Mouse (Mus musculus) forebrain, postnatal 0 days (tissue): ENCODE results near the gene Polr3gl. TPM values are rescaled to one million over a fixed set of nuclear protein-coding genes. Genes with fewer than 3 reads are reported as not detected.

Experiments
- ATAC-seq: fragments of 200-750 bp; cut with Nextera tagmentation; 2 replicates; pipeline ENCODE4 v1.8.0; 2017; ENCODE audit warnings: mild to moderate bottlenecking, moderate library complexity
- DNase-seq: peaks from one replicate; pipeline ENCODE4 v3.0.0-alpha.2; 2015
- H3K27ac ChIP-seq: fragments of 300-500 bp; sonication (generic); 2 replicates; pipeline ENCODE4 v1.5.1; 2014; ENCODE audit warnings: low read depth, mild to moderate bottlenecking, antibody characterized with exemption, low read length, moderate library complexity, mixed read lengths
- H3K27me3 ChIP-seq: fragments of 300-500 bp; sonication (generic); 2 replicates; pipeline ENCODE4 v1.6.1; 2014; ENCODE audit warnings: mild to moderate bottlenecking, low read length, mixed read lengths; ENCODE audit not compliant: insufficient read depth
- H3K36me3 ChIP-seq: fragments of 300-500 bp; sonication (generic); 2 replicates; pipeline ENCODE4 v1.6.1; 2014; ENCODE audit warnings: mild to moderate bottlenecking, moderate library complexity; ENCODE audit not compliant: insufficient read depth
- H3K4me1 ChIP-seq: fragments of 300-500 bp; sonication (generic); 2 replicates; pipeline ENCODE4 v1.6.1; 2014; ENCODE audit warnings: antibody characterized with exemption; ENCODE audit not compliant: insufficient read depth
- H3K4me2 ChIP-seq: fragments of 300-500 bp; sonication (generic); 2 replicates; pipeline ENCODE4 v1.6.1; 2014; ENCODE audit warnings: low read depth, mild to moderate bottlenecking, moderate library complexity
- H3K4me3 ChIP-seq: fragments of 300-500 bp; sonication (generic); 2 replicates; pipeline ENCODE4 v1.5.1; 2014; ENCODE audit warnings: low read depth, low read length, mixed read lengths
- H3K9ac ChIP-seq: fragments of 300-500 bp; sonication (generic); 2 replicates; pipeline ENCODE4 v1.6.1; 2014; ENCODE audit warnings: mild to moderate bottlenecking
- H3K9me3 ChIP-seq: fragments of 300-500 bp; sonication (generic); 2 replicates; pipeline ENCODE4 v1.6.1; 2016; ENCODE audit warnings: low read length
- CTCF ChIP-seq: sonication (generic); IDR thresholded peaks from 2 replicates; pipeline ENCODE4 v1.5.1; 2016; ENCODE audit warnings: antibody characterized with exemption, control low read depth, low read depth
- WGBS: fragments of 180-500 bp; shearing (Covaris S2); extraction: QIAGEN DNeasy Blood & Tissue Kit; methylation state at CpG from one replicate; pipeline ENCODE4 v1.1.7; 2014; 5-methylcytosine and 5-hydroxymethylcytosine counted together
- polyA plus RNA-seq: library from polyadenylated mRNA; unstranded; fragments of >200 nt; fragmentation: Nextera tagmentation; extraction: Ambion mirVana; gene quantifications from 2 replicates; pipeline ENCODE4 v1.2.1, GENCODE M21; 2015
- total RNA-seq: library from RNA; depleted of rRNA; stranded (reverse); fragments of >200 nt; gene quantifications from 2 replicates; pipeline ENCODE4 v1.2.3, GENCODE M21; 2014

Gene Polr3gl
- total and polyA plus RNA-seq, 2 experiments from 2014 or later = 31.8 to 35.9 TPM

DNA sequence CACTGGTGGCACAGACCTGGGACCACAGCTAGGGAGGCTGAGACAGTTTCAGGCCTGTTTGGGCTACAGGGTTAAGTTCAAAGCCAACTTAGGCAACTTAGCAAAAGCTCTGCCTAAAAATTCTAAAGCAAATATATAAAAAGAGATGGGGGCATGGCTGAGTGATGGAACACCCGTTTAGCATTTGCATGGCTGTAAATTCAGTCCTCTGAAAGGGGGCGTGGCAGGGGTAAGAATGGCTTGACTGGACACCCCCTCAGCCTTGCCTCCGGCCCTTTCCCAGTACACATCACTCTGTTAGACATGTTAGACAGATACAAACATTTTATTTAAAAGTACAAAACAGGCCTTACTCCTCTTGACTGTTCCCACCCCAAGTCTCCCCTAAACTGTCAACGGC is 16.4 kb downstream of the Polr3gl start:
- Histone ChIP-seq H3K9me3 (no peaks in the 10 kb centered on the region), H3K27ac (peak overlapping the region; percentile 62), H3K4me3 (no peak overlapping the region), H3K9ac (no peak overlapping the region), H3K4me2 (no peak overlapping the region), H3K36me3 (no peaks in the 10 kb centered on the region), H3K4me1 (0 out of 2 replicates have a peak, but pooled peaks cover 7% of the 10 kb centered on the region), H3K27me3 (no peaks in the 10 kb centered on the region)
- DNase-seq (no peak), ATAC-seq (no peak)
- 83% methylated on average over 4 of the region's 4 CpGs for WGBS
- no peak for TF ChIP-seq CTCF

DNA sequence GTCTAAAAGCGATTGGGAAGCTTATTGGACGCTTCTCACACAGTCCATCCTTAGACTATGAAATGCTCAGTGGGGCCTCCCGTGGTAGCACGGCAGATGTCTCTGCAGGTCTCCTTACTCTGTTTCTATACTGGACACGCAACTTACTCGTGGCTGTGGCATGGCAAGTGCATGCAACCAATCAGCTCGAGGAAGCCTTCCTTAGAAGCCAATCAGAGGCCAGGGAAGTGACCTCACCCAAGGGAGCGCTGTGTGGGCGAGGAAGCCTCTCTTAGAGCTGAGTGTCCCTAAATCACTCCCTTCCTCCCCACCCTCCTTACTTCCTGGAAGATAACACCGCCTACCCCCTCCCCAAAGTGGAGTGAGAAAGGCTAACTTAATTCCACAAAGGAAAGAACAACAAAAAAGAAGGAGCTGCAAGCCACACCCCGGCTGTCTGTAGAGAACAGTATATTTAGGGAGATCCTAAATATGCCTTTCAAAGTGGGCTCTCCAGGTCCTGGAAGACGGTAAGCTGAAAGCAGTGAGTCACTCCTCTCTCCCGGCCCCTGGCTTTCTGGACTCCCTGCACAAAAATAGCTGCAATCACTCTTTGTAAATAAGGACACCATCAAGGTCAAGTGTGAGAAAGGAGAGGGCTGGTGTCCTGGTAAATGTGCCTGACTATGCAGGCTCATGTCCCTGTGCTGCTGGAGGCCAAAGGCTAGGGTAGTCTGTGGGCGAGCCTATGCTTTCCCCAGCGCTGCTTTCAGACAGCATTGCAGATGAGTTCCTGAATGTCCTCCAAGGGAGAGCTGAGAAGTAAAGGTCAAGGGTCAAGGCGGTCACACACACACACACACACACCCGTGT is 17.1 kb downstream of the Polr3gl start, which contains the start of gene Gm16253:
Gm16253 (plus strand) TSS at position 295 of the 852 bp plus-strand sequence.
- 0 out of 2 replicates have a peak, but pooled peaks cover 7% of the 10 kb centered on the region for H3K4me1 ChIP-seq
- no peaks in the 10 kb centered on the region for H3K36me3 ChIP-seq
- H3K27me3 ChIP-seq = no peaks in the 10 kb centered on the region
- peak within 1 kb of the TSS; percentile 26; the same call in 1 of the 2 replicates for H3K4me2 ChIP-seq
- H3K4me3 ChIP-seq = no peak within 1 kb of the TSS; the same call in 1 of the 2 replicates
- no peaks in the 10 kb centered on the region for H3K9me3 ChIP-seq
- H3K9ac ChIP-seq = no peak within 1 kb of the TSS
- 0 out of 2 replicates have a peak, but pooled peaks have one; percentile 9 for TF ChIP-seq CTCF
- 33% methylated on average over 17 of the region's 17 CpGs for WGBS
- DNase-seq (peak; percentile 82), ATAC-seq (peak; percentile 87)
- peak within 1 kb of the TSS; percentile 62 for H3K27ac ChIP-seq

DNA sequence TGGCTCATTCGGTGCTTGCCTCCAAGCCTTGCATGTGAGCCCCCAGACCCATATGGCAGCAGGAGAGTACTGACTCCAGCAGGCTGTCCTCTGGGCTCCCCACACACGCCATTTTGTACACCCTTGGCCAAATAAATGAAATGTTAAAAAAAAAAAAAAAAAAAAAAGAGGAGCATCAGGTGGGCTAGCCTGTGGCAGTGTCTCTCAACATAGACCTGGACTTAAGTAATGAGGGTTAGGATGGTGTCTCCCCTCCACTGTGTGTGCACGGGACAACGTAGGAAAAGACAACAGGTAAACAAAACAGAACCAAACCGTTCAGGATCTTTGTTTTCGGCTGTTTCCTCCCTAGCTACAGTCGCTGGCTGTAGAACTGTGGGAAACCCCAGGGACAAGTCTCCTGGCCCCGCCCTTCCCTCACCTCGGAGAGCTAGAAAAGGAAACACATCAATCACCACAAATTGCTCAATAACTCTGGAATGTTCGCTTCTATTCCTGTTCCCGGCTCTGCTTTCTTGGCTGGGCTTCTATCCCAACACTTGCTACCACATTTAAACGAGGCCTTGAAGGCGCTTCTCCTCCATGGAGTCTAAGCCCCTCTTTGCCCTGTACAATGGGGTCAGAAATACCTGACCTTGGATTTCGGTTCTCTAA is 17.8 kb downstream of the Polr3gl start:
- Histone ChIP-seq H3K36me3 (no peaks in the 10 kb centered on the region), H3K9me3 (no peaks in the 10 kb centered on the region), H3K4me1 (0 out of 2 replicates have a peak, but pooled peaks cover 7% of the 10 kb centered on the region), H3K9ac (no peak overlapping the region), H3K27me3 (no peaks in the 10 kb centered on the region), H3K27ac (peak overlapping the region; percentile 62), H3K4me3 (no peak overlapping the region; the same call in 1 of the 2 replicates), H3K4me2 (peak overlapping the region; percentile 26; the same call in 1 of the 2 replicates)
- DNase-seq (no peak), ATAC-seq (no peak)
- WGBS = 57% methylated on average over 14 of the region's 14 CpGs
- no peak for TF ChIP-seq CTCF

DNA sequence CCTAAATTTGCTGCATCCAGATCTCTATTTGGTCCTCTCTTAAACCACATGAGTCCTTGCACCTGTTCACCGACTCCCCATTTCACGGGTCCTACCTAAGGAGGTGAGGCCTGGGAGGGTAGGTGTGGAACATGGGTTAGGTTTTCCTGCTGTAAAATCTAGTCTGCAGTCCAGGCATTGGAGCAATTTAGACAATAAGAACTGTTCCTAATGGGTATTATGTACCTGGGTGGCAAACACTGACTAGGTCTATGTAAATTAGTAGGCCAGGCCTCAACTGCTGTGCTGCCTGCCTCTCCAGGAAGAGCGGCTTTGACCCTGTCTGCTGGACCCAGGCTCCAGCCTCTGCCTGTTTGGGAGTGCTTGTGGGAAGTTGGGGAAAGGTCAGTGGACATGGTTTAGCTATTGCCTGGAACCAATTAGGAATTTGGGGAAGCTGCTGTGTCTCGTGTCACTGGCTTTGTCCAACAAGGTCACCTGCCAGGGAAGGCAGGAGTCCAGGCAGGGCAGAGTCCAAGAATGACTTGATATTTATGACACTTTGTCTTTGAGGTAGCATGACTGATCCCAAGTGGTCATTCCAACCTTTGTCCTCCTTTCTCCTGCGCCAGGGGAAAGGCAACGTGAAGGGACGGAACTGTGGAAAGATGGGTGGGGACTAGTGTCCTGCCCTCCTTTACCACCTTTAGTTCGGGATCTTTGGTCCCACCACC is 18.6 kb downstream of the Polr3gl start:
- H3K9ac ChIP-seq = no peak overlapping the region
- WGBS = 96% methylated on average over 8 of the region's 8 CpGs
- no peak overlapping the region for H3K27ac ChIP-seq
- no peaks in the 10 kb centered on the region for H3K27me3 ChIP-seq
- H3K36me3 ChIP-seq = no peaks in the 10 kb centered on the region
- 0 out of 2 replicates have a peak, but pooled peaks cover 7% of the 10 kb centered on the region for H3K4me1 ChIP-seq
- no peak overlapping the region for H3K4me3 ChIP-seq
- DNase-seq (no peak), ATAC-seq (no peak)
- no peak for TF ChIP-seq CTCF
- H3K9me3 ChIP-seq = no peaks in the 10 kb centered on the region
- H3K4me2 ChIP-seq = no peak overlapping the region

DNA sequence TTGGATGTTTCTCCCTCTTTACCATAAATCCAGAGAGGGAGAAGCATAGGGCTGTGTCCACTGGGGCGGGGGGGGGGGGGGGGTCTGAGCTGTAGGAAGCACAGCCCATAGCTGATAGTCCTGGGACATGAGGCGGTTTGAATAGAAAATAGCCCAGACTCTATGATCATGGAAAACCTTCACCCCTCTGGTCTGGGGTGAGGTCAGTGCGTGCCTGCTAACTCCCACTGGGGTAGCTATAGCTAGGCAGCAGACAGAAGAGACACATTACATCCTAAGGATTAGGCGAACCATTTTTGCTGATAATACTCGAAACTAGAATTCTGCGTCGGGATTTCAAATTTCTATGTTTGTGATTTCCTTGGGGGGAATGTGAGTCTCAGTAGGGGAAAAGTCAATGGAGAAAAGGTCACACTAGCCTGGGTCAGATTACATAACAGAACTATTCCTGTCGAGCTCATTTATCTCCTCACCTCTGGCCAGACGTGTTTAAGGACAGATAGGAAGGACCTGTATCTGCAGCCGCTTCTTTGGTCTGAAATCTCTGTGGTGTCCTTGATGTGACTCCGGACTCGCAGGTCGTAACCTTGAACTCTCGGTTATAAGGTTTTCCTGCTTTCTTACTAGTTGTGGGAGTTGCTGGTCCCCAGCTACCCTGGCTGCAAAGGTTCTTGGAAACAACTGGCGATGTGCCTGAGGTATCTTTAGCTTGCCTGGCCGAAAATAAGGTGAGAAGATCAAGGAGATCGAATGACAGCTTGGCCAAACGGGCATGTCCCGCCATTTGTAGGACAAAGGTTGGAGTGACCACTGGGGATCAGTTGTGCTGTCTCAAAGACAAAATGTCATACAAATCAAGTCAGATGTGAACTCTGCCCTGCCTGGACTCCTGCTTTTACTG is 20.1 kb downstream of the Polr3gl start:
- TF ChIP-seq CTCF = no peak
- no peak for DNase-seq
- Histone ChIP-seq H3K27me3 (no peaks in the 10 kb centered on the region), H3K27ac (no peak overlapping the region), H3K9ac (no peak overlapping the region), H3K4me2 (no peak overlapping the region), H3K36me3 (no peaks in the 10 kb centered on the region), H3K4me3 (no peak overlapping the region), H3K9me3 (no peaks in the 10 kb centered on the region), H3K4me1 (0 out of 2 replicates have a peak, but pooled peaks cover 7% of the 10 kb centered on the region)
- ATAC-seq = no peak
- 90% methylated on average over 19 of the region's 19 CpGs for WGBS
